Mouse (Mus musculus) lung, postnatal 25 days (tissue): Measurements from ENCODE around the gene Itpk1.

Experiments used
- DNase-seq: peaks from one replicate; pipeline ENCODE4 v3.0.0; 2022; ENCODE audit warnings: low spot score

Gene Itpk1

DNA sequence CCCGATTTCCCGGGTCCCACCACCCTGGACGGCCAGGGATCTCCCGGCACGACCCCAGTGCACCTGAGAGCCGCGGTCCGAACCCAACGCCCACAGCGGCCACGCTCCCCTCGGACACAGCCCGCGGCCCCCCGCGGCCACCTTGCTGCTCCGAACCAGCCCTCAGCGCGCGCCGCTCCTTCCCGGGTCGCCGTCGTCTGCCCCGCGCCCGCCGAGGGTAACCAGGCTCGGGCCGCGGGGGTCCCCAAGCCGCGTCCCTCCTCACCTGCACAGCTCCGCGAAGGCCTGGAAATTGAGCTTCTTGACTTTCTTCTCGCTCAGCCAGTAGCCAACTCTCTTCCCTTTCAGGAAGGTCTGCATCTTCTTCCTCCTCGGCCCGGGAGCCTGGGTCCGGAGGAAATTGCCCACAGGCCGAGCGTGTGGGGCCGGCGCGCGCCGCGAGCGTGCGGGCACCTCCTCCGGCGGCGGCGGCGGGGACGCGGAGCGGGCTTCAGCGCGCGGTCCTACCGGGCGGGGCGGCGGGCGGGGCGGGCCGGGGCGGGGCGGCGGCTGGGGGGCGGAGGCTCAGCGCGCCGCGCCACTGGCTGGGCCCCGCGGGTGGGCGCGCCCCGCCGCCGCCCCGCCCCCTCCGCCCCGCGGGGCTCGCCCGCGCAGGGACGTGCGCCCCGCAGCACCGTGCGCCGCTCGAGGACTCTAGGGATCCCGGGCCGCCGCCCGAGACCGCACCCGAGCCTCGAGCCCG lies at the start of gene Itpk1:
TSS of gene Itpk1 (minus strand) at position 474 of the 742 bp plus-strand sequence.
- peak; percentile 50 for DNase-seq

DNA sequence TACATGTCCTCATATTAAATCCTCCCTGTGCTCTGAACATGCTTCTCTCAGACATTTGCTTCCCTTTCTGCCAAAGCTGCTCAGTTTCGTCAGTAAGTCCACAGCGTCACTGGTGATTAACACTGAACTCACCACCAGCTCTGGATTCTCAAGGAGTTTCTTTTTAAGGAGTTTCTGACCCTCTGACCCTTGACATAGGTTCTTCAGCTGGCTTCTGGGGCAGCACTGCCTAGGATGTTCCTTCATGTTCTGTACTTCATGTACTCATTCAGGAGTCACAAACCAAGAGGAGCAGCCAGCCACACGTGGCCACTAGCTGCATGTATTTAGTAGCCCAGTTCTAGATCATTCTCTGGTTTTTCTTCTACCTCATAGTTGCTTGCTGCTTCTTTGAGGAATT lies 43.5 kb upstream of the Itpk1 start:
- no peak for DNase-seq

DNA sequence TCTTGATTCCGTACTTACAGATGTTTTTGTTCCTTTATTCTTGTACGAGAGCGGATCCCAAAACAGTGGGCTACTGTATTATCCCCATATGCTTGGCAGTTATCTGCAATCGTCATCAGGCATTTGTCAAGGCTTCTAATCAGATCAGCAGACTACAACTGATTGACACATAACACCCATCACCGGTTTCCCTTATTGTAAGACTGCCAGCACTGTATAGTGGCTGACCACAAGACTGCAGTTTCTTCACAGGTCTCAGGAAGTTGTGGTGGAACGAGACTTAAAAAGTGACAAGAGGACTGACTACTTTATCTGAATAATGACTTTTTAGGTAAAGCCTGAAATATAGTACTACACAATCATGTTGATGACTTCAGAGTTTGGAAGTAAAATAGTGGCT lies 40.1 kb upstream of the Itpk1 start:
- DNase-seq, result peak; percentile 38

DNA sequence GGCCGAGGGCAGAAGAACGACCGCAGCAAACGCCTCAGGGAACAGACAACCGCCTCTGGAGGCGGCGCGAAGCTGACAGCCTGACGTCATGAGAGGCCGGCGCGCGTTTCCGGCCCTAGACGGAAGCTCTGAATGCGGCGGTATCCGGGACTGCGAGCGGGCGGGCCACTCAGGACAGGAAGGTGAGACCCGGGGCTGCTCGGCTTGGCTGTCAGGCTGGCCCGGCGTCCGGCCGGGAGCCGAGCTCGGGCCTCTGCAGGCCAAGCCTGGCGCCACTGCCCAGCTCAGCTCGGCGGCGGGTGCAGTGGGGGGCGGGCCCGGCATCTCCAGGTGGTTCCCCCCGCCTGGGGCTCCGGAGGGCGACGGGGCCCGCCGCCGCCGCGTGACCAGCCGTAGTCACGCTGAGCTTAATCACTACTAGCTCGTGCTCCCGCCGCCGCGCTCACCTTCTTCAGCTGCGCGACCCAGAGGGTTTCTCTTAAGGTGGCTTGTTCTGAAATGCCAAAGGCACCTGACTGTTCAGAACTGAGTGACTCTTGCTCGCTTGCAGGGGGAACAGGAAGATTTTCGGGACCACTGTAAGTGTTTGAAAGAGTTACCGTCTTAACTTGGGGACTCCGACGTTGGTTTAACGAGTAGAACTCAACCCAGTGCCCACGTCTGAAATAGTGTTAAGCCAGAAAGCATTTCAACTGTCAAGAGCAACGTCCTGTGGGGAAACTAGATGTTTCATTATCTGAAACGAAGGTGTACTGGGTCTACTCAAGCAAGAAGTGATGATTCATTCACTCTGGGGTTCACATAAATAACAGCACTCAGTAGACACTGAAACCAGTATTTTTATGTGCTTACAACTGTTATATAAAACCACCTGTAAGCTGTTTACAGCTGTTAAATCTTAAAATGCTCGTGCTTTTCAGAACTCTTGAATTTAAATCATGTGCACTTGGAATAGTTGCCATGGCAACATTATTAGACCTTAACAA lies 39.2 kb upstream of the Itpk1 start, which contains the start of the genes Moap1 and Tmem251:
TSS of gene Moap1 (minus strand) at position 73 of the 986 bp plus-strand sequence.
TSS of gene Tmem251 (plus strand) at position 174 of the 986 bp plus-strand sequence.
- peak; percentile 93 for DNase-seq

DNA sequence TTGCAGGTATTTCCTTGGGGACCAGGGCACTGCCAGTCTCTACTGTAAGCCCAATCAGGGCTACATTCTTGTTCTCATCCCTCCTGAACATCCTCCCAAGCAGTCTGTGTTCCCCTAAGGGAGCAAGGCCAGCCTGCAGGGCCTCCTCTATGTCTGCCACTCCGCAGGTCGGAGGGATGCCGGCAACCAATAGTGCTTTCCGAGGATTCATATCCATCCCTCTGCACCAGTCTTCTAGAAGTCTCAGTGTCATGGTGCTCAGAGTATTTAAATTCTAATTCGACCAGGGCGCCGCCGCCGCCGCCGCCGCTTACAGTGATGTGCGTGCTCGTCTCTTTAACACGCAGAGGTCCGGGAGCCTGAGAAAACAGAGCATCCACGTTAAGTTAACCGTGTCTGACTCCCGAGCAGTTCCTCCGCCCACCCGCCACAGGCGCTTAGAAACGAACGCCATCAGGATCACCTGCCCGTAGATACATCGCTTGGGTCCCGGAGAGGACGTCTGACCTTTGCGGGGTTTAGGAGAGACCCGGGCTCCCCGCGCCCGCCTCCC lies 38.4 kb upstream of the Itpk1 start:
- DNase-seq, result no peak

DNA sequence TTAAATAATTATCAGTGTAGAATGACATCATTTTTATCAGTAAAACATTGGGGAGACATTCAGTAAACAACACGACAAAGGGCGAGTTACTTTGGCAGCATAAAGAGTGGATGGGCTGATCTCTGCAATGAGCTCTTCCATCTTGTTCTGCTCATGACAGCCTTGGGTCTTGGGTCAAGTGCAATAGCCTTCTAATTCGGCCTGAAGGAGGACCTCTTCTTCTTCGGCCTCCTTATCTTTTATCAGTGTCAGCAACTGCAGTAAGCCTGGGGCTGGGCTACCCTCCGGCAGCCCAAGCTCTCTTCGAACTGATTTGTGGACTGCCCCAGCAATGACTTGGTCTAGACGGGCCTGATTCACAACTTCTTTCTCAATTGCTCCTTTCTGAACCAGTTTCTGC lies 37.3 kb upstream of the Itpk1 start:
- no peak for DNase-seq

DNA sequence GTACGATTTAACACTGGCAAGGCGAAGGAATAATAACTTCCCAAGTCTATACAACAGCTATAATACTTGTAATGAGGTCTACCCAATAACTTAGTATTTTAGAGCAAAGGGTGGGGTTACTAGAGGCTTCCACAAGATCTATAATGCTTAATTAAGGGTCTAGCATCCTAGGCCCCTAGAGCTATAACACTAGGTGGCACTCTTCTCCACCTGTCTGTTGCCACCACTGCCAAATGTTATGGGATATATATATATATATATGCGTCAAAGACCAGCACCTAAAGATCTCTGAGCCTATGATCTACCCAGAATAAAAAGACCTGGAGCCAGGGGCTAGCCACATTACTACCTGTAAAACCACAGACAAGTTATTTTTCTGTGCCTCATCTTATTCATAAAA lies 35.6 kb upstream of the Itpk1 start:
- DNase-seq, result peak; percentile 20

DNA sequence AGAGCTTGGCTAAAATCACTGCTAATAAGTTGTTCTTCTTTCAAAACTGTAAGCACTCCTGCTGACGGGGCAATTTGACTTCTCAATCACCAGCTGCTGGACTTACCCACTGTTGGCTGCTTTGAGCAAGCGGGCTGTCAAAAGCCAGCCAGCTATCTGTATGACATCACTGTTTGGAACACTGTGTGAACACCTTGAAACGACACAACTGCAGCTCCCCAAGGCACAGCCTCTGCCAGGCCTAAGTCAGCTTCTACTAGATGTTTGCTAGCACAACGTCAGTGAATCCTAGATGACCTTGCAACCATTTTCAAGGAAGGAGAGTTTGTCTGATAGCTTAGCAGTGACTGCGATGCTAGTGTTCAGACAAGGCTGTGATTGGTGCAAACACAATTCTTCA lies 34.4 kb upstream of the Itpk1 start:
- no peak for DNase-seq

DNA sequence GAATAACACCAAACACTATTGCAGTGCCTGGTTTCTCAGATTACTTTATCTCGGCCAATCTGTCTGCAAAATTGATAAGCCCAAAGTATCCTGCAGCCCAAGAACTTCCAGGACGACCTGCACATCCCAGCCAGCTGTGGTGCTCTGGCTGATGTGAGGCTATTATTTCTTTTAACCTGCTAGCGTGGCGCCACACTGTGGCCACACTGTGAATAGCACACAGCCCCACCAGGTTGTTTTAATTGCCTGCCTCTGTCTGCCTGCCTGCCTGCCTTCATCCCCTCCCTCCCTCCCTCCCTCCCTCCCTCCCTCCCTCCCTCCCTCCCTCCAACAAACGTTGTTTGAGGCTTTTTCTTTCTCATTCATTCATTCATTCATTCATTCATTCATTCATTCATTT lies 28.7 kb upstream of the Itpk1 start:
- DNase-seq, result peak; percentile 49

DNA sequence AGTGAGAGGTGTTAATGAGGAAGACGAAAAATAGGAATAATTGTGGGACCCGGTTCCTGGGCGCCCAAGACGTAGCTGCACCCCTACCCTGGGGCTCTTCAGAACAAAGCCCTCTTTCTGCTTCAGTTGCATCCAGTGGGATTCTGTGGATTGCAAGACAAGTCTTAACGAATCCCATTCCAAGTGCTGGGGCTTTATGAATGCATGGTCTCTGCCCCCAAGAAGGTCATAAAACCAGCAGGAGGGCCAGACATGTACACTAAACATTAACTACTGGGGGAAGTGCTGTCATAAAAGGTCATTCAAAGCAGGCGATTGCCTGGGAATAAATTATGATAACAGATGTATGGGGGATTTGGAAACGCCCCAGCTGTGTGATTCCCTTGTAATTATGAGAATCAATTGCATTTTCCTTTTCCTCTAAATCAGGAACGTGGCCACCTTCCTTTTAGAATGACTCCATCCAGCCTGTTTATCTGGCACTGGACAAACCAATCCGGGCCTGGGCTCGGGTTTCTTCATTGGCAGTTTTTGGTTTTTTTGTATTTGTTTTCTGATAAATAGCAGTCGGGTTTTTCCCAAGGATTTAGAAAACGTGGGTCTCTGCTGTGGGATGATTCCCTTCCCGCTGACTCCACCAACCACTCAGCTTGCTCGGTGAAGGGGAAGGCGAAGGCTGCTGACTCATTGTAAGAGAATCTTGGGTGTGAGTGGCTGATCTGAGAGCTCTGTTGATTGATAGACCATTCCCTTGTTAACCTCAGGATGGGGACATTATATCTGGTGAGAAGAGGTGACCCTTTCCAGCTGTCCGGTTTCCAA lies 26.3 kb upstream of the Itpk1 start:
- DNase-seq, result no peak

DNA sequence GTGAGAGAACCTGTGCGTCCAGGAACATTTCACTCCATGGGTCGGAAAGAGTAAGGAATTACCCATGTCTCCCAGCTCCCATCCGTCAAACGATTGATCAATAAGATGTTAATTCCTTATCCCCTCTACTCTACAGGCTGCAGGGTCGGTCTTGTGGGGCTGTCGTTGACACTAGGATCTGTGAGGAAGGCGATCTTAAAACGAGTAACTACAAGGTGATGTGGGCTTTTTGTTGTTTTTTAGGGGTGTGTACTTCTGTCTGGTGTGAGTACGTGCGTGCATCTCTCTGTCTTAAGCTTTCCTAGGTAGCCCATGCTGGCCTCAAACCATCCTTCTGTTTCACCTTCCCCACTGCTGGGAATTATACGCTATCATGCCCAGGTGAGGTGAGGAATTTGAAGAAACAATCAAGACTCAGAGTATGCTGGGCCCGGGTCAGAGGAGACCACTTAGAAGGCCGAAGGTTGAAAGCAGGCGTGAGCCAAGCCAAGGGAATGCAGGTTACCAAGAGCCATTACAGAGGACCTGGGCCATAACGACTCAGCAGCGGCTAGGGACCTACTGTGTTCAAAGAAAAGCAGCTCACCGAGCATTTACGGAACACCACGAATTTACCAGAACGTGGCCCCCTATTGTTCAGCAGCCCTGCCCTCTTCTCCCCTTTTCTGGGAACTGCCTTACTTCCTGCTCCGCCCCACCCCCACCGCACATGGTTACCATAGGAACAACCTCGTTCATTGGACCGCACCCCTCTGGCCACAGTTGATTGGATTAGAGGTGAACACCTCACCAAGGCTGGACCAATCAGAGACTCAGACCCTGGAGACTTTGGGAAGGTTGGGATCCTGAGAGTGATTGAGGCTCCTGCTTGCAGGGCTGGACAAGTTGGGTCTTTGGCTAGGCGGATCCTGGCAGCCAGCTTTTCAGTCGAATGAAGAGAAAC lies 25.4 kb upstream of the Itpk1 start:
- peak; percentile 76 for DNase-seq

DNA sequence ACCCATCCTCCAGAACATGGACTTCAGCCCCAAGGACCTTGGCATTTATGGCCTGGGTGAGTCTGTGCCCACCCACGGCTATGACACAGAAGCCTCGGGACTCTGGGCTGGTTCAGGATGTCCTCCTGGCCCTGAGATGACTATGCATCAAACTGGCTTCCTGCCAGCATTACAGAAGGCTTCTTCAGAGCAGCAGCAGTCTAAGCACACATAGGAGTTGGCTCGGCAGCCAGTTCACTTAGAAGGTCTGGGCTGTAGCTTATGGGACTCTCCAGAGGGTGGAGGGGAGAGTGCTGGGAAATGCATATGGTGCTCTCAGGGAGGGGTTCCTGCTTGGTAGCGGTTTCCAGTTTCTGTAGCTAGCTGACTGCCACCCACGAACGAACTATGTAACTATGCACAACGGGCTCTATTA lies 21.0 kb upstream of the Itpk1 start:
- no peak for DNase-seq

DNA sequence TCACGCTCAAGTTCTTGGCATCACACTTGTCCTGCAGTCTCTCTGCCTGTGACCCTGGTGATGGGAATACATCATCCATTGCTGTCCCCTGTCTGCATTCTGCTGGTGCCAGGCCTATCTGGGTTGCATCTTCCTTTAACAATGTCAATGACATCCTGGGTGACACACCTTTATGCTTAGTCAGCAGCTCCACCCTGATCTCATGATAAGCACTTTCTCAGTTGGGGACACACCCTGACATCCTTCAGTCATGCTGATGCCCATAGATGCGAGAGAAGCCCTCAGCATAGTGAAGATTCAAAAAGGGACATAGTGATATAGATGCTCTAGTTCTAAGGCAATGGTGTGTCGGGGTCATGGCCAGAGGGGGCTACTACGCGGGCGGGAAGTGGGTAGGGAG lies 20.4 kb upstream of the Itpk1 start:
- DNase-seq, result no peak

DNA sequence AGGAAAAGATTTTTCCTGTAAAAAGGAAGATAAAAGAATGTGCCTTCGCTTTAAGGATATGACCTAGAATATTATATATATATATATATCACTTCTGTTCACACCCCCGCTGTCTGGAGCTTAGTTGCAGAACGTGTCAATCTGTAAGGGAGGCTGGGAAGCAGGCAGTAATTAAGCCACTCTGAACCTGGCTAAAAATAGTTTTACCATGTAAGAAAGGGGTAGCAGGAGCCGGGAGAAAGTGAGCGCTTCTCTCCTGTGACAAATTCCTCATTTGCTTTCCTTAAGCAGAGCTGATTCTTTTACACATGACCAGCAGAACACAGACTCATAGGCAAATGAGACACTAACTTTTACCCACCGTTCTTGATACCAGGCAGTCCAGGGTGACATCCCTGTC lies 19.1 kb upstream of the Itpk1 start:
- no peak for DNase-seq

DNA sequence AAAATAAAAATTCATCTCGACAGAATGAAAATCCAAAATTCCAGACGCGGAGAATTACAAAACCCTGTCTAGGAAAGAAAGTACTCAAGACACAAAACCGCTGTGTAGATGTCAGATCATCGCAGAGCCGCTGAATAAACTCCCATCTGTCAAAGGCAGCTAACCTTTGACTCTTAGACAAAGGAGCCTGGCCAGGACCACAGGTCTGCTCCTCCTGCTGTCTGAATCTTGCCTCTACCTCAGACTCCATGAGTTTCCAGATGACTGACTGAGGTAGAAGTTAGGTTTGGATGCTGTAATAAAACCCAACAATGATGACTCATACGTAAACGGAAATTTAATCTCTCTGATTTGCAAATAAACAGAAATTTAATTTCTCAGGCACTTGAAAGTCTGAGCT lies 18.2 kb upstream of the Itpk1 start:
- DNase-seq, result no peak

DNA sequence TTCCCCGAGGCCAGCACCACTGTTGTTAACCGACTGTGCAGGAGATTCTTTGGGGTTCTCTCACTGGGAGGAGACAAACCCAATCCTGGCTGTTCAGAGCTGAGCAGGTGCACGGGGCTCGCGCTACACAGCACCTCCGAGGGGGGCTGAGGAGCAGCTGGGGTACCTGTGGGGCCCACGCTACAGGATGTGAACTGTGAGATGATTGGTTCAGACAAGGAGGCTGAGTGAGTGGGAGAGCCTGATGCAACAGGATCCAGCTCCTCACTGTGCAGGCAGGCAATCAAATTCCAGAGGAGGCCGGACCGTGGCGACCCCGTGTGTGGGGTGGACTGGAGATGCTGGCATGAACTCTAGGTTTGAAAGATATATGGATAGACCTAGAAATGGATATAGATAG lies 17.7 kb upstream of the Itpk1 start:
- DNase-seq, result no peak

DNA sequence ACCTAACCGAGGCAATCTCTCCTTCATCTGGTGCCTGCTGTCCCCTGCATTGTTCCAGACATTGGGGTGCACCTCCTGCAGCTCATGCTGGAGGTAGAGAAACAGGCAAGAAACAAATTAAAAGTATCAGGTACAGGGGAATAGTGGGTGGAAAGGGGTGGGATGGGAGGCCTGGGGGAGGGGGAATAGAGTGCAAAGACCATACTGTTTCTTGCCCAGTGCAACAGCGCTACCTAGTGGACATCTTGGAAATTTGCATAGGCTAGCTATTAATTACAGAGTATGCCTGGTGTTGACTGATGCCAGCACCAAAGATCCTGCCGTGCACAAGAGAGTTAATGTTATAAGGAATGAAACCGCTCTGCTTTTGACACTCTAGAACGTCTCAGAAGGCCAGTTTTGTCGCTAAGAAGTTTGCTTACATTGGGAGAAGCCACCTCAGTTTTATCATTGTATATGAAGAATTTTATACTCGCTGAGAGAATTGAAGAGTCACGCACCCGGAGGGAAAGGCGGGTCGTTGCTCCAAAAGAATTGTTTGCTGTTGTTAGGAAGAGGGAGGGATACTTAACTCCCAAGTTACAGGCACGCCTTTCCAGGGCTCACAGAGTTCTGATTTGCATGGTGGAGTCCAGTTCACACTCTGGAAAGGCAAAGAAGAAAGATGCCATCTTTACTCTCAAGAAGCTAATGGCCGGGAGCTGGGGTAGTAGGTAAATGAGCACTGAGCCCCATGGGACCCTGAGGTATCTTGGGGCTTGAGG lies 15.0 kb upstream of the Itpk1 start:
- DNase-seq, result no peak

DNA sequence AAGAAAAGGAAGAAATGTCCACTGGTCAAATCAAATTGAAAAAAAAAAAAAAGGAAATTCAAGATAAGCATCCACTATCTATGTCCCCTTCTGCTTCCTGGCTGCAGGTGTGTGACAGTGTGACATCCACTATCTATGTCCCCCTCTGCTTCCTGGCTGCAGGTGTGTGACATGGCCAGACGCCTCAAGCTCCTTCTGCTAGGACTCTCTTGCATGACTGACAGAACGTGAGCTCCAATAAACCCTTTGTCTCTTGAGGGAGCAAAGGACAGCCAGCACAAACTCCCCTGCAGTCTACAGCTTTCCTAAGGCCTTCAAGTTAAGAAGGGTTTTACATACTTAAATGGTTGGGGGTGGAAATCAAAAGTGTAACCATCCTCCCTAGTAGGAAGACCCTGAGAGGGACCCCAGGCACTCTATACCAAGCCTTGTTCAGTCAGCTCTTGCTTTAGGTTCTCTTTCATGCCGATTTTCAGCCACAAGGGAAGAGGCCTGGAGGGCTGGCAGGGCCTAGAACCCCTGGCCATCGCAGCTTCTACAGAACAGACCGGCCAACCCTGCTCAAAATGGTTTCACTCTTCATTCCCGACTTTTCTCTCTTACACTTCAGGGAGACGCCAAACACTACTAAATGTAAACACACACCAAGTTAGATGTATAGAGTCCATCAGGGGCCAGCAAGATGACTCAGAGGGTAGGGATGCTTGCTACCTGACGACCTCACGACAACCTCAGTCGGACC lies 10.1 kb upstream of the Itpk1 start:
- DNase-seq, result no peak

DNA sequence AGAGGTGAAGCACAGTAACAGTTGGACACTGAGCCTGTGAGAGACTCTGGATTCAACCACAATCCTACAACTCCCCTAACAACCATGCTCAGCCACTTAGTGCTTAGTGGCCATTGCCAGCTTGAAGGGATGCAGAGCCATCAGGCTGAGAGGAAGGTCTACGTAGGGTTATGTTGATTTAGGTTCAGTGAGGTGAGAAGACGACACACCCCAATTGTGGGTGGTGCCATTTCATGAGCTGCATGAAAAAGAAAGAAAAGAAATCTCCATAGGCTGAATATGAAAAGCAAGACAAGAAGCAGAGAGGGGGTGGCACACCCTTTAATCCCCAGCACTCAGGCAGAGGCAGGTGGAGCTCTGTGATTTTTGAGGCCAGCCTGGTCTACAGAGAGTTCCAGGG lies 9.4 kb upstream of the Itpk1 start:
- DNase-seq, result no peak
